Mouse (Mus musculus): Measurements from ENCODE around the gene Il15ra.

- no peak for TF ChIP-seq GATA1 (IDR thresholded peaks at IDR 0.05; ENCODE audit: borderline replicate concordance, low read length)
- TF ChIP-seq CTCF (IDR thresholded peaks at IDR 0.05; ENCODE audit: low read depth, low read length) = no peak
- TF ChIP-seq TAL1 (conservative IDR thresholded peaks at IDR 0.05; ENCODE audit: low read depth, low read length) = no peak
Observed at GRCm38 (mm10) chr2:11695867-11696266, 9.2 kb upstream of the Il15ra start.

All from G1E (cell line).